Mouse (Mus musculus): ENCODE data around the gene Dcpp1.

GRCm38 (mm10) chr17:23857193-23857592, 23.5 kb upstream of the Dcpp1 start:
- TF ChIP-seq CTCF (IDR thresholded peaks at IDR 0.05; ENCODE audit: borderline replicate concordance, insufficient read depth, low read depth, low read length) (no peak), POLR2A (IDR thresholded peaks at IDR 0.05; ENCODE audit: borderline replicate concordance, insufficient read depth, low read length) (no peak)

Data from cerebellum, adult 2 months (tissue).